Mouse (Mus musculus): ENCODE data around the gene Prickle1.
A peak's percentile ranks its signal among the peaks of the same experiment; 100 is the strongest.

The Prickle1 gene

GRCm38 (mm10) chr15:93502703-93503102 lies 93.0 kb downstream of the Prickle1 start:
- no peak for DNase-seq

- no peak for DNase-seq
Observed at GRCm38 (mm10) chr15:93499866-93500265, 95.8 kb downstream of the Prickle1 start.

GRCm38 (mm10) chr15:93494700-93495099 lies 101.0 kb downstream of the Prickle1 start:
- no peak for DNase-seq

- DNase-seq: no peak
Observed at GRCm38 (mm10) chr15:93489597-93489996, 106.1 kb downstream of the Prickle1 start.

GRCm38 (mm10) chr15:93486066-93486465 lies 109.6 kb downstream of the Prickle1 start:
- no peak for DNase-seq

- DNase-seq: no peak
Observed at GRCm38 (mm10) chr15:93485252-93485651, 110.4 kb downstream of the Prickle1 start.

- DNase-seq: no peak
Observed at GRCm38 (mm10) chr15:93484261-93484710, 111.4 kb downstream of the Prickle1 start.

- no peak for DNase-seq
Observed at GRCm38 (mm10) chr15:93481112-93481511, 114.6 kb downstream of the Prickle1 start.

GRCm38 (mm10) chr15:93479445-93479844 lies 116.2 kb downstream of the Prickle1 start:
- DNase-seq: peak; percentile 79

GRCm38 (mm10) chr15:93478676-93479075 lies 117.0 kb downstream of the Prickle1 start:
- DNase-seq: no peak

- DNase-seq: peak; percentile 61
Observed at GRCm38 (mm10) chr15:93477729-93478128, 118.0 kb downstream of the Prickle1 start.

GRCm38 (mm10) chr15:93475688-93476087 lies 120.0 kb downstream of the Prickle1 start:
- no peak for DNase-seq

- no peak for DNase-seq
Observed at GRCm38 (mm10) chr15:93474277-93474676, 121.4 kb downstream of the Prickle1 start.

GRCm38 (mm10) chr15:93472089-93472488 lies 123.6 kb downstream of the Prickle1 start:
- DNase-seq: no peak

GRCm38 (mm10) chr15:93471651-93472050 lies 124.0 kb downstream of the Prickle1 start:
- DNase-seq: no peak

- no peak for DNase-seq
Observed at GRCm38 (mm10) chr15:93461066-93461465, 134.6 kb downstream of the Prickle1 start.

GRCm38 (mm10) chr15:93459422-93459821 lies 136.3 kb downstream of the Prickle1 start:
- no peak for DNase-seq

- DNase-seq: no peak
Observed at GRCm38 (mm10) chr15:93456005-93456404, 139.7 kb downstream of the Prickle1 start.

GRCm38 (mm10) chr15:93453296-93453695 lies 142.4 kb downstream of the Prickle1 start:
- DNase-seq: no peak

Measured in retina, postnatal 1 day (tissue).